Mouse (Mus musculus) kidney, embryonic 14.5 days (tissue): ENCODE data around the gene Sh2d5. TPM values are rescaled to one million over a fixed set of nuclear protein-coding genes. Genes with fewer than 3 reads are reported as not detected.
A peak's percentile ranks its signal among the peaks of the same experiment; 100 is the strongest.

Experiments used
- ATAC-seq: fragments of 200-750 bp; cut with Nextera tagmentation; 2 replicates; pipeline ENCODE4 v1.8.0; 2017; ENCODE audit warnings: moderate number of reproducible peaks, mild to moderate bottlenecking, moderate TSS enrichment, moderate library complexity; ENCODE audit not compliant: low FRiP score, low TSS enrichment
- H3K27ac ChIP-seq: fragments of 300-500 bp; sonication (generic); 2 replicates; pipeline ENCODE4 v1.5.1; 2014; ENCODE audit warnings: low read depth, mild to moderate bottlenecking, low read length, moderate library complexity, mixed read lengths
- H3K27me3 ChIP-seq: fragments of 300-500 bp; sonication (generic); 2 replicates; pipeline ENCODE4 v1.6.1; 2014; ENCODE audit warnings: mild to moderate bottlenecking, low read length; ENCODE audit not compliant: control insufficient read depth, insufficient read depth
- H3K36me3 ChIP-seq: fragments of 300-500 bp; sonication (generic); 2 replicates; pipeline ENCODE4 v1.6.1; 2014; ENCODE audit warnings: low read length, mixed read lengths; ENCODE audit not compliant: control insufficient read depth, insufficient read depth
- H3K4me1 ChIP-seq: fragments of 300-500 bp; sonication (generic); 2 replicates; pipeline ENCODE4 v1.6.1; 2014; ENCODE audit warnings: low read length, mixed read lengths; ENCODE audit not compliant: control insufficient read depth, insufficient read depth
- H3K4me2 ChIP-seq: fragments of 300-500 bp; sonication (generic); replicated peaks from 2 replicates; pipeline ENCODE4 v1.6.1; 2014; ENCODE audit warnings: low read depth, mild to moderate bottlenecking, low read length
- H3K4me3 ChIP-seq: fragments of 300-500 bp; sonication (generic); 2 replicates; pipeline ENCODE4 v1.5.1; 2014; ENCODE audit warnings: mild to moderate bottlenecking, low read length
- H3K9ac ChIP-seq: fragments of 300-500 bp; sonication (generic); 2 replicates; pipeline ENCODE4 v1.6.1; 2014; ENCODE audit warnings: low read depth, mild to moderate bottlenecking, low read length, moderate library complexity
- H3K9me3 ChIP-seq: fragments of 300-500 bp; sonication (generic); 2 replicates; pipeline ENCODE4 v1.6.1; 2016; ENCODE audit warnings: low read length; ENCODE audit not compliant: control insufficient read depth
- WGBS: fragments of 180-500 bp; shearing (Covaris S2); extraction: QIAGEN DNeasy Blood & Tissue Kit; methylation state at CpG from one replicate; pipeline ENCODE4 v1.1.7; 2014; 5-methylcytosine and 5-hydroxymethylcytosine counted together
- polyA plus RNA-seq: library from polyadenylated mRNA; unstranded; fragments of >200 nt; fragmentation: Nextera tagmentation; extraction: Ambion mirVana; gene quantifications from 2 replicates; pipeline ENCODE4 v1.2.1, GENCODE M21; 2014

Gene Sh2d5
- polyA plus RNA-seq, 1 experiment from 2014 or later: 0.60 TPM

DNA sequence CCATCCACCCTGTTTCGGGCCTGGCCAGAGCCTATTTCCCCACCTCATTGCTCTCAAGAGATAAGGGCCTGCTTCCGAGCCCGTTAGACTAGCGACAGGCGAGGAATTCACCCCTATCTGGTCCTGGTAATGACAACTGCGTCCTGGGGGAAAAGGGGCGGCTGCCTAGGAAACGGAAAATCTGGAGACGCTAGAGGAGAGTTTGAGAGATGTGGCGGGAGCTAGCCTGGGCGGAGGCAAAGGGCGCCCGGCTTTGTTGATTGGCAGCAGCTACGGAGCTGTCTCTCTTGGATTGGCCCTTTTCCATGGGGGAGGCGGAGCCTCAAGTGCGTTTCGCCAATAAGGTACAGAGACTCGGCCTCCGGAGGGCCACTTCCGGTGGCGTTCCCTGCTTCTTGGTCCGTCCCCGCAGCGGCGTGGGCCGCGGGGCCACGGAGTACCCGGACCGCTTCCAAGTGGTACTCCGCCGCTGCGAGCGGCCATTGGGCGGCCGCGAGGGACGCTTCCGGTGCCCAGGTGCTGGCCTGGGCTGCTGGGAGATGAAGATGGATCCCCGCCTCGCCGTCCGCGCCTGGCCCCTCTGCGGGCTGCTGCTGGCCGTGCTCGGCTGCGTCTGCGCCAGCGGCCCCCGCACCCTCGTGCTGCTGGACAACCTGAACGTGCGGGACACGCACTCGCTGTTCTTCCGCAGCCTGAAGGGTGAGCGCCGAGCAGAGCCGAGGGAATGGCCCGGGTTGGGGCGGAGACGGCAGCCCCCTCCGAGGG, 54.3 kb downstream of the Sh2d5 start, which contains the start of gene Ddost:
Gene Ddost (plus strand): TSS at position 391 of the 765 bp plus-strand sequence.
- peaks cover 21% of the 10 kb centered on the region for H3K4me1 ChIP-seq
- H3K9ac ChIP-seq: peak within 1 kb of the TSS; percentile 87
- H3K27ac ChIP-seq: peak within 1 kb of the TSS; percentile 71; the same call in 1 of the 2 replicates
- H3K9me3 ChIP-seq: no peaks in the 10 kb centered on the region
- ATAC-seq: peak; percentile 98
- H3K27me3 ChIP-seq: no peaks in the 10 kb centered on the region
- H3K36me3 ChIP-seq: peaks cover 30% of the 10 kb centered on the region
- H3K4me2 ChIP-seq: peak within 1 kb of the TSS; percentile 74
- H3K4me3 ChIP-seq: peak within 1 kb of the TSS; percentile 86
- under 1% methylated on average over 64 of the region's 64 CpGs for WGBS

DNA sequence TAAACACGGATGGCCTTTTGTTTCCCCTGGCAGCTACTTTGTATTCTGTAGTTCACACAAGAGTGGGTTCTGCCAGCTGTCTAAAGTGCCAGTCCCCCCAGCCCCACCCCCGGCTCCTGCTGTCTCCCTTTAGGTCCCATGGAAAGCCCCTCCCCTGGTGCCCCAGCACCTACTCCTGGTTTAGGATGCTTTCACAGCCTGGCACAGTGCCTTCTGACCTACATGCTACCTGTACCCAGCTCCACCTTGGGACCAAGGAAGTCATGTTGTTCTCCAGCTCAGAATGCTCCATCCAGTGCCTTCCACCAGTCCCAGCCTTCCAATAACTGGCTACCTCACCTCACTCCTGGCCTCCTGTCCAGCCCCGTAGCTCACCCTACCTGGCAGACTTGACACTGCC, 56.8 kb downstream of the Sh2d5 start:
- Histone ChIP-seq H3K9ac (0 out of 2 replicates have a peak overlapping the region, but pooled peaks have one; percentile 23), H3K27ac (no peak overlapping the region), H3K4me2 (no peak overlapping the region), H3K4me1 (peaks cover 21% of the 10 kb centered on the region), H3K4me3 (no peak overlapping the region), H3K9me3 (no peaks in the 10 kb centered on the region), H3K36me3 (peaks cover 52% of the 10 kb centered on the region), H3K27me3 (no peaks in the 10 kb centered on the region)
- no peak for ATAC-seq
- WGBS: 85% methylated on average over 3 of the region's 3 CpGs

DNA sequence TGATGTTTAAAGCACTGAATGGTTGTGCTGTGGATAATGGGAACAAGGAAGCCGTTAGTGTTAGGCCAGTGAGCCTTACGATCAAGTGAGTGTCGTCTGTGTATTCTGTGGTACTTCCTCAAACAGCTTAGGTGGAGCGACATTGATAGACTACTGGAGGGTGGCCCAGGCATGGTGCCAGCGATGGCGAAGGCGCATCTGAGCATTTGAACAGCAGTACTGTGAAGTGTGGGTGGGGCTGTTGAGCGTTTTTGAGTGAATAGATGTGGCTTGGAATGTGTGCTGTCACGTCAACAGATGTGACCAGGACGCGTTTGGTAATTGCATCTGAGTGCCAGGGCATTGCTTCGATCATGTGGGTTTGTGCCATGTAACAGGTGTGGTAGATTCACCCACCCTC, 57.5 kb downstream of the Sh2d5 start:
- peaks cover 59% of the 10 kb centered on the region for H3K36me3 ChIP-seq
- no peak overlapping the region for H3K4me2 ChIP-seq
- no peaks in the 10 kb centered on the region for H3K27me3 ChIP-seq
- no peak overlapping the region for H3K27ac ChIP-seq
- H3K9me3 ChIP-seq: no peaks in the 10 kb centered on the region
- WGBS: 93% methylated on average over 12 of the region's 12 CpGs
- no peak overlapping the region for H3K9ac ChIP-seq
- no peak for ATAC-seq
- H3K4me1 ChIP-seq: peaks cover 21% of the 10 kb centered on the region
- no peak overlapping the region for H3K4me3 ChIP-seq

DNA sequence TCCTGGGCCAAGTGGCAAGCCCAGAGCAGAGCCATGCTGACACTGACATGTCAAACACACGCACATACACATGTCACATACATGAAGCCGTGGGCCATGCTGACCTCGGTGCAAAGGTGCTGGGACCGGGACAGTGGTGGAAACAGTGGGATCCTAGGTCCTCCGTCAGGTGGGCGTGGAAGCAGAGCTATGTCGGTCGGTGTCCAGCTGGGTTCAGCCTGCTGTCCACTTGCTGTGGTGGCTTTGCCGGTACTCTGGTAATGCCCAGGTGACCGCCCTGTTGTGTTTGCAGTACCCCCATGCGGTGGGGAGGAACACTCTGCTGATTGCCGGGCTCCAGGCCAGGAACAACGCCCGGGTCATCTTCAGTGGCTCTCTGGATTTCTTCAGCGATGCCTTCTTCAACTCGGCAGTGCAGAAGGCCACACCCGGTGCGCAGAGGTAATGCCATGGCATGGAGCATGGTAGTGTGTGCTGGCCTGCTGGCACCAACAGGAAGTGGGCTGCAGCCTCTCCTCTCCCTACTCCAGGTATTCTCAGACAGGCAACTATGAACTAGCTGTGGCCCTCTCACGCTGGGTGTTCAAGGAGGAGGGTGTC, 60.2 kb downstream of the Sh2d5 start:
- no peak overlapping the region for H3K9ac ChIP-seq
- no peaks in the 10 kb centered on the region for H3K9me3 ChIP-seq
- no peak overlapping the region for H3K4me2 ChIP-seq
- no peak for ATAC-seq
- H3K27me3 ChIP-seq: no peaks in the 10 kb centered on the region
- WGBS: 92% methylated on average over 19 of the region's 19 CpGs
- peaks cover 9% of the 10 kb centered on the region for H3K4me1 ChIP-seq
- H3K36me3 ChIP-seq: peaks cover 81% of the 10 kb centered on the region
- H3K27ac ChIP-seq: no peak overlapping the region
- H3K4me3 ChIP-seq: no peak overlapping the region

Other genes starting within 250 kb of the Sh2d5 start
- gene Hp1bp3, start 34.1 kb upstream of the Sh2d5 start, polyA plus RNA-seq: 124 and 176 TPM in 2 replicates
- gene Kif17, start within 50 bp of the Sh2d5 start, polyA plus RNA-seq: 0.81 and 0.99 TPM in 2 replicates
- gene Ddost, start 54.3 kb downstream of the Sh2d5 start, polyA plus RNA-seq: 299 and 332 TPM in 2 replicates
- 25.7 and 27.1 TPM in 2 replicates for gene Pink1, start 75.9 kb downstream of the Sh2d5 start, polyA plus RNA-seq
- 21.7 TPM in 2 replicates for gene Cda, start 117.6 kb downstream of the Sh2d5 start, polyA plus RNA-seq
- gene Fam43b, start 146.1 kb downstream of the Sh2d5 start, polyA plus RNA-seq: not detected in 2 replicates
- gene Mul1, start 184.3 kb downstream of the Sh2d5 start, polyA plus RNA-seq: 16.7 and 16.9 TPM in 2 replicates
- 7.4 and 10.1 TPM in 2 replicates for gene Camk2n1, start 203.9 kb downstream of the Sh2d5 start, polyA plus RNA-seq